Mouse (Mus musculus) T-helper 2 cell (primary cell): ENCODE data around the gene Micu2.

ENCODE experiments used
- in situ Hi-C: fragments of 300-600 bp; cut with MboI, MseI; formaldehyde crosslinking; loops from one replicate; pipeline ENCODE4 v1.15.1; 2025; ENCODE audit warnings: high pct_unique_total_duplicates

Micu2 gene

GRCm38 (mm10) chr14:57998526-57999401, at the start of gene Micu2:
TSS of gene Micu2 (minus strand) at chr14:57999262.
- in situ Hi-C loops, result no loop called here

GRCm38 (mm10) chr14:58046639-58047284, 47.7 kb upstream of the Micu2 start:
- in situ Hi-C loops, result loop anchor here (25.0 kb wide), 1 partner anchor 466 kb away; no protein-coding TSS in a partner anchor

GRCm38 (mm10) chr14:58036174-58036573, 37.1 kb upstream of the Micu2 start:
- in situ Hi-C loops, result loop anchor here (10.0 to 25.0 kb wide), 2 partner anchors 476 to 1079 kb away; no protein-coding TSS in a partner anchor

GRCm38 (mm10) chr14:58034567-58034966, 35.5 kb upstream of the Micu2 start:
- in situ Hi-C loops, result loop anchor here (10.0 to 25.0 kb wide), 2 partner anchors 478 to 1080 kb away; no protein-coding TSS in a partner anchor

GRCm38 (mm10) chr14:58018869-58019268, 19.8 kb upstream of the Micu2 start:
- in situ Hi-C loops, result loop anchor here (10.0 kb wide), 1 partner anchor 1106 kb away; no protein-coding TSS in a partner anchor

- in situ Hi-C loops, result no loop called here
Observed at GRCm38 (mm10) chr14:58003852-58004251, 4.8 kb upstream of the Micu2 start.

- in situ Hi-C loops, result no loop called here
Observed at GRCm38 (mm10) chr14:58002161-58002560, 3.1 kb upstream of the Micu2 start.

- in situ Hi-C loops, result no loop called here
Observed at GRCm38 (mm10) chr14:57999402-57999734, 306 bp upstream of the Micu2 start.

- in situ Hi-C loops, result no loop called here
Observed at GRCm38 (mm10) chr14:57997431-57997830, 1.6 kb downstream of the Micu2 start.

GRCm38 (mm10) chr14:57996210-57996609, 2.9 kb downstream of the Micu2 start:
- in situ Hi-C loops, result no loop called here

GRCm38 (mm10) chr14:57991761-57992160, 7.3 kb downstream of the Micu2 start:
- in situ Hi-C loops, result no loop called here

- in situ Hi-C loops, result no loop called here
Observed at GRCm38 (mm10) chr14:57989162-57989561, 9.9 kb downstream of the Micu2 start.

GRCm38 (mm10) chr14:57985780-57986179, 13.3 kb downstream of the Micu2 start:
- in situ Hi-C loops, result no loop called here

- in situ Hi-C loops, result no loop called here
Observed at GRCm38 (mm10) chr14:57982450-57982849, 16.6 kb downstream of the Micu2 start.

- in situ Hi-C loops, result no loop called here
Observed at GRCm38 (mm10) chr14:57981720-57982418, 17.2 kb downstream of the Micu2 start.

GRCm38 (mm10) chr14:57980776-57981175, 18.3 kb downstream of the Micu2 start:
- in situ Hi-C loops, result no loop called here

GRCm38 (mm10) chr14:57980179-57980578, 18.9 kb downstream of the Micu2 start:
- in situ Hi-C loops, result no loop called here

GRCm38 (mm10) chr14:57978144-57978543, 20.9 kb downstream of the Micu2 start:
- in situ Hi-C loops, result no loop called here

GRCm38 (mm10) chr14:57975656-57976055, 23.4 kb downstream of the Micu2 start:
- in situ Hi-C loops, result no loop called here

GRCm38 (mm10) chr14:57971986-57972525, 27.0 kb downstream of the Micu2 start:
- in situ Hi-C loops, result no loop called here

- in situ Hi-C loops, result no loop called here
Observed at GRCm38 (mm10) chr14:57968873-57969272, 30.2 kb downstream of the Micu2 start.
